Mouse (Mus musculus) skeletal muscle tissue, adult 2 months (tissue): ENCODE data around the gene Rem1.

Source experiments
- DNase-seq: peaks from one replicate; pipeline ENCODE4 v3.0.0-alpha.2; 2012; ENCODE audit warnings: low read depth, low spot score

Gene Rem1

DNA sequence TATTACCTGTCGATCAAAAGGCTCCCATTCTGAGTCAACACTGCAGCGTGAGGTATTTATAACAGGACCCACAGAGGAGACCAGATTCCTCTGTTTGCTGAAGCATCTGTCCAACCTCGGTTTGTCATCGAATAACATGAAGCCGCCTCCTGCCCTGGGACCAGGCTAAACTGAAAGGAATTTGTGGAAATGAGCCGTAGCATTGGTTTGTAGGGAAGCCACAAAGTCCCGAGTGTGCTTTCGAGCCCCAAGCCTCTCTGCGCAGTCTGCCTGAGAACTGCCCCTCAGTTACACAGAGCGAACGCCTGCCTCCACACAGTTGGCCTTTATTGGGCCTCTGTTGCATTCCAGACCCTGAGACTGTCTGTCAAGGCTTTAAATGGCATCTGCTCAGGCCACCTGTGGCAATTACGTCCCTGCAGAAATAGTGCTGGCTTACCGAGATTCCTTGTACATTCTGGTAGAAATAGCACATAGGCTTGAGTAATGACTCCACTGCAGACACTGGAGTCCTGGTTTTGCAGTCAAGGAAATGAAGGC, 48.6 kb downstream of the Rem1 start:
- DNase-seq, result no peak

- DNase-seq, result no peak
Measured at GRCm38 (mm10) chr2:152678302-152678701, 51.6 kb downstream of the Rem1 start.

DNA sequence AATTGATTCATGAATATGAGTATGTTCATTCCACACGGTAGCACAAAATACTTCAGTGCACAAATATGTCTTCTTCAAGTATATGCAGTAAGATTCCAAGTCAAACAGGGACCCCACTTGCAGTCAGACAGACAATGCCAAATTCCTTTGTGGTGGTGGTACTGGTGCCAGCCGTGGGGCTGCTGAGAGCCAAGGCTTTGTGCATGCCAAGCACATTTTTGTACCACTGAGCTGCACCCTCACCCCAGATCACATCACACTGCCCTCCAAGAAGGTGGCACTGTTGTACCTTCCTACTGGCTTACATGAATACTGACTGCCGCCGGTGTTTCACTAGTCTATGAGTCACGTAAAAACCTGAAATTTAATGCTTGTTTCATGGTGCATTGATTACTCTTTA, 52.2 kb downstream of the Rem1 start:
- no peak for DNase-seq

- DNase-seq, result no peak
Measured at GRCm38 (mm10) chr2:152679701-152680355, 53.1 kb downstream of the Rem1 start.

GRCm38 (mm10) chr2:152683086-152683485, 56.3 kb downstream of the Rem1 start:
- DNase-seq, result no peak
